Mouse (Mus musculus): ENCODE measurements around the gene Hcn2.

DNA sequence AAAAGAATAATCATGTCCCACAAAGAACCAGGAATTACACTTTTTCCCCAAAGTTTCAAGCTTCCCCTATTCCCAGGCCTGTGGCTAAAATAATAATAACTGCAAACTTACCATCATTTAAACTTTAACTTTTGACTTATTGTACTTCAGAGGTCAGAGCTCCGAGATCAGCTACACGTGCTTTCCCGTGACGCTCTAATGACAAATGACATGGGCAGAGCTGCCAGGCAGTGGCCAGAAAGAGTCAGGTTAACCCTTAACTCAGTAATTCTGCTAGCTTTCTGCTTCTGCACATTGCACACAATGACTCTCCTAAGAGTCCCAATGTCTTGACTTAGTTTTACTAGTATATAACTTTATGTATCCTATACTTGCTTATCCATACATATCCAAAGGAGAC is 52.9 kb downstream of the Hcn2 start:
- no peak for TF ChIP-seq CTCF (IDR thresholded peaks at IDR 0.05; ENCODE audit: borderline replicate concordance, control insufficient read depth, extremely low read depth, insufficient read depth, low read length, poor library complexity)
- no peak for TF ChIP-seq POLR2A (IDR thresholded peaks at IDR 0.05; ENCODE audit: control insufficient read depth, extremely low read depth, insufficient read depth, low read length, poor library complexity)

Measured in thymus, adult 2 months (tissue).